Mouse (Mus musculus): ENCODE data around the gene Memo1.

Memo1 gene

GRCm38 (mm10) chr17:74294426-74295025 is 795 bp downstream of the Memo1 start:
- DNase-seq (ENCODE audit: extremely low spot score, low spot score) = peak; percentile 86

- peak; percentile 68 for DNase-seq (ENCODE audit: extremely low spot score, low spot score)
Measured at GRCm38 (mm10) chr17:74293687-74294425, 1.5 kb downstream of the Memo1 start.

GRCm38 (mm10) chr17:74291640-74292361 is 3.5 kb downstream of the Memo1 start:
- no peak for DNase-seq (ENCODE audit: extremely low spot score, low spot score)

- DNase-seq (ENCODE audit: extremely low spot score, low spot score) = no peak
Measured at GRCm38 (mm10) chr17:74290869-74291268, 4.5 kb downstream of the Memo1 start.

GRCm38 (mm10) chr17:74290198-74290597 is 5.1 kb downstream of the Memo1 start:
- DNase-seq (ENCODE audit: extremely low spot score, low spot score) = no peak

GRCm38 (mm10) chr17:74288626-74289025 is 6.7 kb downstream of the Memo1 start:
- no peak for DNase-seq (ENCODE audit: extremely low spot score, low spot score)

- no peak for DNase-seq (ENCODE audit: extremely low spot score, low spot score)
Measured at GRCm38 (mm10) chr17:74286140-74286730, 9.1 kb downstream of the Memo1 start.

- no peak for DNase-seq (ENCODE audit: extremely low spot score, low spot score)
Measured at GRCm38 (mm10) chr17:74285730-74286129, 9.6 kb downstream of the Memo1 start.

GRCm38 (mm10) chr17:74284397-74285115 is 10.8 kb downstream of the Memo1 start:
- no peak for DNase-seq (ENCODE audit: extremely low spot score, low spot score)

- DNase-seq (ENCODE audit: extremely low spot score, low spot score) = no peak
Measured at GRCm38 (mm10) chr17:74282024-74282423, 13.3 kb downstream of the Memo1 start.

GRCm38 (mm10) chr17:74278966-74279869 is 16.1 kb downstream of the Memo1 start:
- DNase-seq (ENCODE audit: extremely low spot score, low spot score) = no peak

GRCm38 (mm10) chr17:74274471-74274870 is 20.9 kb downstream of the Memo1 start:
- no peak for DNase-seq (ENCODE audit: extremely low spot score, low spot score)

GRCm38 (mm10) chr17:74272683-74273205 is 22.6 kb downstream of the Memo1 start:
- DNase-seq (ENCODE audit: extremely low spot score, low spot score) = no peak

GRCm38 (mm10) chr17:74271541-74272268 is 23.6 kb downstream of the Memo1 start:
- no peak for DNase-seq (ENCODE audit: extremely low spot score, low spot score)

GRCm38 (mm10) chr17:74270205-74270604 is 25.1 kb downstream of the Memo1 start:
- no peak for DNase-seq (ENCODE audit: extremely low spot score, low spot score)

GRCm38 (mm10) chr17:74267415-74268180 is 27.7 kb downstream of the Memo1 start:
- no peak for DNase-seq (ENCODE audit: extremely low spot score, low spot score)

- DNase-seq (ENCODE audit: extremely low spot score, low spot score) = no peak
Measured at GRCm38 (mm10) chr17:74265636-74266035, 29.7 kb downstream of the Memo1 start.

- DNase-seq (ENCODE audit: extremely low spot score, low spot score) = peak; percentile 18
Measured at GRCm38 (mm10) chr17:74265156-74265505, 30.2 kb downstream of the Memo1 start.

Measured in neural tube, embryonic 10.5 days (tissue).